Mouse (Mus musculus) bone marrow, adult 2 months (tissue): ENCODE results near the gene Psma3.

Experiments
- CTCF ChIP-seq: fragments of 200-500 bp; IDR thresholded peaks from 2 replicates; pipeline ENCODE4 v1.5.1; 2011; ENCODE audit warnings: low read length, control low read depth; ENCODE audit not compliant: control insufficient read depth, insufficient read depth
- POLR2A ChIP-seq: fragments of 200-500 bp; IDR thresholded peaks from 2 replicates; pipeline ENCODE4 v1.6.1; 2011; ENCODE audit warnings: low read depth, mild to moderate bottlenecking, control low read depth, low read length, borderline replicate concordance; ENCODE audit not compliant: control insufficient read depth

GRCm38 (mm10) chr12:71040462-71040861 lies 66.0 kb downstream of the Psma3 start:
- TF ChIP-seq POLR2A (no peak), CTCF (no peak)
